Mouse (Mus musculus): Measurements from ENCODE around the gene Zfand2b.

DNA sequence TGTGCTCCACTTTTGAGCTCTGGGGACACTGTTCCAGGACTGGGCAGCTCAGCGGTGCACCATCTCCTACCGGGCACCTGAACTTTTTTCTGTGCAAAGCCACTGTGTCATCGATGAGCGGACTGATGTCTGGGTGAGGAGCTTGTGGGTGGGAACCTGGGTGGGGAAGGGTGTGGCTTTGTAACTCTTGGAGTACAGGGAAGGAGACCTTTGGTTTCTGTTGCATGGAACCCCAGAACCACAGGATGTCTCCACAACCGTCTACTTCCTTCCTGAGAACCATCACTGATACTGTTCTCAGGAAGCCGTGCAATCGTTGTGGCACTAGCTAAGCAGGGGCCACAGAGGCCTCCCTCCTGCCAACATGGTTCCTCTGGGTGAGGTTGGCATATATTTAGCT, 44.6 kb downstream of the Zfand2b start:
- TF ChIP-seq CTCF (IDR thresholded peaks at IDR 0.05; ENCODE audit: low read depth, low read length) (no peak), GATA1 (IDR thresholded peaks at IDR 0.05; ENCODE audit: borderline replicate concordance, low read length) (no peak)
